Mouse (Mus musculus) limb, embryonic 13.5 days (tissue): ENCODE results near the gene 9130023H24Rik. TPM values are rescaled to one million over a fixed set of nuclear protein-coding genes. Genes with fewer than 3 reads are reported as not detected.

Experiments
- ATAC-seq: fragments of 200-750 bp; cut with Nextera tagmentation; 2 replicates; pipeline ENCODE4 v1.8.0; 2017; ENCODE audit warnings: low read depth, moderate number of reproducible peaks, moderate TSS enrichment; ENCODE audit not compliant: low FRiP score
- H3K27ac ChIP-seq: fragments of 300-500 bp; sonication (generic); 2 replicates; pipeline ENCODE4 v1.5.1; 2015; ENCODE audit warnings: inconsistent platforms, mild to moderate bottlenecking, moderate library complexity
- H3K27me3 ChIP-seq: fragments of 300-500 bp; sonication (generic); 2 replicates; pipeline ENCODE4 v1.6.1; 2015; ENCODE audit warnings: mild to moderate bottlenecking, inconsistent platforms
- H3K36me3 ChIP-seq: fragments of 300-500 bp; sonication (generic); 2 replicates; pipeline ENCODE4 v1.6.1; 2015; ENCODE audit warnings: inconsistent platforms, mild to moderate bottlenecking, moderate library complexity
- H3K4me1 ChIP-seq: fragments of 300-500 bp; sonication (generic); 2 replicates; pipeline ENCODE4 v1.6.1; 2015; ENCODE audit warnings: inconsistent platforms
- H3K4me2 ChIP-seq: fragments of 300-500 bp; sonication (generic); replicated peaks from 2 replicates; pipeline ENCODE4 v1.6.1; 2015; ENCODE audit warnings: inconsistent platforms, mild to moderate bottlenecking, moderate library complexity
- H3K4me3 ChIP-seq: fragments of 300-500 bp; sonication (generic); 2 replicates; pipeline ENCODE4 v1.5.1; 2015; ENCODE audit warnings: moderate library complexity, mild to moderate bottlenecking, inconsistent platforms
- H3K9ac ChIP-seq: fragments of 300-500 bp; sonication (generic); 2 replicates; pipeline ENCODE4 v1.6.1; 2015; ENCODE audit warnings: mild to moderate bottlenecking, inconsistent platforms
- H3K9me3 ChIP-seq: fragments of 300-500 bp; sonication (generic); 2 replicates; pipeline ENCODE4 v1.6.1; 2016; ENCODE audit warnings: inconsistent platforms
- WGBS: fragments of 180-500 bp; shearing (Covaris S2); methylation state at CpG from one replicate; pipeline ENCODE4 v1.1.7; 2015; 5-methylcytosine and 5-hydroxymethylcytosine counted together
- polyA plus RNA-seq: library from polyadenylated mRNA; unstranded; fragments of >200 nt; fragmentation: Nextera tagmentation; extraction: Ambion mirVana; gene quantifications from 2 replicates; pipeline ENCODE4 v1.2.1, GENCODE M21; 2015

Gene 9130023H24Rik
- polyA plus RNA-seq, 1 experiment from 2014 or later: 9.2 TPM

- no peaks in the 10 kb centered on the region for H3K9me3 ChIP-seq
- no peaks in the 10 kb centered on the region for H3K27me3 ChIP-seq
- H3K9ac ChIP-seq: no peak overlapping the region
- H3K27ac ChIP-seq: no peak overlapping the region
- H3K4me3 ChIP-seq: no peak overlapping the region
- no peak overlapping the region for H3K4me2 ChIP-seq
- 81% methylated on average over 18 of the region's 18 CpGs for WGBS
- peaks cover 29% of the 10 kb centered on the region for H3K4me1 ChIP-seq
- ATAC-seq: no peak
- peaks cover 57% of the 10 kb centered on the region for H3K36me3 ChIP-seq
These were observed 6.7 kb upstream of the 9130023H24Rik start for GRCm38 (mm10) chr7:128244410-128245025.

- Histone ChIP-seq H3K36me3 (peaks cover 53% of the 10 kb centered on the region), H3K27ac (no peak overlapping the region)
- WGBS: 72% methylated on average over 10 of the region's 10 CpGs
These were observed 6.1 kb upstream of the 9130023H24Rik start for GRCm38 (mm10) chr7:128243921-128244320.

GRCm38 (mm10) chr7:128242331-128242730 lies 4.5 kb upstream of the 9130023H24Rik start:
- no peak for ATAC-seq

More at GRCm38 (mm10) chr7:128243921-128244320, 6.1 kb upstream of the 9130023H24Rik start:
- Histone ChIP-seq H3K9me3 (no peaks in the 10 kb centered on the region), H3K27me3 (no peaks in the 10 kb centered on the region), H3K4me3 (no peak overlapping the region), H3K9ac (no peak overlapping the region), H3K4me2 (no peak overlapping the region), H3K4me1 (peaks cover 35% of the 10 kb centered on the region)
- ATAC-seq: no peak

GRCm38 (mm10) chr7:128240131-128240784 lies 2.4 kb upstream of the 9130023H24Rik start:
- H3K9ac ChIP-seq: peak overlapping the region; percentile 51
- H3K4me1 ChIP-seq: peaks cover 19% of the 10 kb centered on the region
- H3K4me3 ChIP-seq: no peak overlapping the region
- WGBS: 93% methylated on average over 27 of the region's 27 CpGs
- ATAC-seq: no peak
- peaks cover 55% of the 10 kb centered on the region for H3K36me3 ChIP-seq
- no peak overlapping the region for H3K27ac ChIP-seq
- H3K27me3 ChIP-seq: no peaks in the 10 kb centered on the region
- H3K9me3 ChIP-seq: no peaks in the 10 kb centered on the region
- no peak overlapping the region; the same call in 1 of the 2 replicates for H3K4me2 ChIP-seq

More at GRCm38 (mm10) chr7:128242331-128242730, 4.5 kb upstream of the 9130023H24Rik start:
- Histone ChIP-seq H3K9me3 (no peaks in the 10 kb centered on the region), H3K36me3 (peaks cover 53% of the 10 kb centered on the region), H3K4me2 (no peak overlapping the region), H3K27me3 (no peaks in the 10 kb centered on the region), H3K9ac (no peak overlapping the region), H3K4me3 (no peak overlapping the region), H3K4me1 (peaks cover 26% of the 10 kb centered on the region), H3K27ac (no peak overlapping the region)
- 96% methylated on average over 16 of the region's 16 CpGs for WGBS

- H3K9ac ChIP-seq: peak overlapping the region; percentile 61
- peak overlapping the region; percentile 85; the same call in 1 of the 2 replicates for H3K27ac ChIP-seq
- H3K27me3 ChIP-seq: no peaks in the 10 kb centered on the region
- H3K9me3 ChIP-seq: no peaks in the 10 kb centered on the region
- H3K4me3 ChIP-seq: peak overlapping the region; percentile 75
- ATAC-seq: no peak
- peaks cover 42% of the 10 kb centered on the region for H3K36me3 ChIP-seq
- WGBS: 24% methylated on average over 4 of the region's 4 CpGs
- peak overlapping the region; percentile 78 for H3K4me2 ChIP-seq
- H3K4me1 ChIP-seq: peaks cover 19% of the 10 kb centered on the region
These were observed 1.2 kb upstream of the 9130023H24Rik start for GRCm38 (mm10) chr7:128238991-128239390.

- Histone ChIP-seq H3K9me3 (no peaks in the 10 kb centered on the region), H3K36me3 (peaks cover 32% of the 10 kb centered on the region), H3K4me1 (peaks cover 27% of the 10 kb centered on the region), H3K27me3 (no peaks in the 10 kb centered on the region), H3K4me2 (peak overlapping the region; percentile 78), H3K4me3 (peak overlapping the region; percentile 75), H3K27ac (peak overlapping the region; percentile 95), H3K9ac (peak overlapping the region; percentile 82)
- WGBS: under 1% methylated on average over 25 of the region's 25 CpGs
- ATAC-seq: no peak
These were observed 271 bp downstream of the 9130023H24Rik start for GRCm38 (mm10) chr7:128237593-128237926.

- WGBS: 26% methylated on average over 37 of the region's 37 CpGs
- ATAC-seq: 0 out of 2 replicates have a peak, but pooled peaks have one; percentile 12
- H3K4me2 ChIP-seq: peak within 1 kb of the TSS; percentile 78
These were observed 807 bp downstream of the 9130023H24Rik start, which contains the start of gene Armc5 for GRCm38 (mm10) chr7:128236856-128237592. Gene Armc5 (plus strand): TSS chr7:128237342.

GRCm38 (mm10) chr7:128236426-128236825 lies 1.4 kb downstream of the 9130023H24Rik start:
- no peaks in the 10 kb centered on the region for H3K9me3 ChIP-seq
- ATAC-seq: no peak
- peak overlapping the region; percentile 75; the same call in 1 of the 2 replicates for H3K4me3 ChIP-seq
- H3K4me2 ChIP-seq: no peak overlapping the region; the same call in 1 of the 2 replicates
- H3K9ac ChIP-seq: no peak overlapping the region
- H3K27ac ChIP-seq: no peak overlapping the region
- WGBS: 94% methylated on average over 13 of the region's 13 CpGs
- H3K36me3 ChIP-seq: peaks cover 21% of the 10 kb centered on the region
- H3K27me3 ChIP-seq: no peaks in the 10 kb centered on the region
- peaks cover 30% of the 10 kb centered on the region for H3K4me1 ChIP-seq

More at GRCm38 (mm10) chr7:128236856-128237592, 807 bp downstream of the 9130023H24Rik start, which contains the start of gene Armc5:
- peak within 1 kb of the TSS; percentile 82 for H3K9ac ChIP-seq
- H3K4me1 ChIP-seq: peaks cover 30% of the 10 kb centered on the region
- H3K27me3 ChIP-seq: no peaks in the 10 kb centered on the region
- H3K27ac ChIP-seq: peak within 1 kb of the TSS; percentile 95
- H3K36me3 ChIP-seq: peaks cover 26% of the 10 kb centered on the region
- H3K9me3 ChIP-seq: no peaks in the 10 kb centered on the region
- H3K4me3 ChIP-seq: peak within 1 kb of the TSS; percentile 75

GRCm38 (mm10) chr7:128235481-128235880 lies 2.4 kb downstream of the 9130023H24Rik start:
- Histone ChIP-seq H3K4me3 (no peak overlapping the region), H3K4me2 (no peak overlapping the region), H3K27me3 (no peaks in the 10 kb centered on the region), H3K9me3 (no peaks in the 10 kb centered on the region), H3K27ac (no peak overlapping the region), H3K4me1 (peaks cover 29% of the 10 kb centered on the region), H3K9ac (no peak overlapping the region), H3K36me3 (peaks cover 11% of the 10 kb centered on the region)
- no peak for ATAC-seq
- WGBS: 93% methylated on average over 1 of the region's 1 CpGs

GRCm38 (mm10) chr7:128234796-128235195 lies 3.0 kb downstream of the 9130023H24Rik start:
- WGBS: 83% methylated on average over 2 of the region's 2 CpGs
- Histone ChIP-seq H3K9ac (no peak overlapping the region), H3K4me1 (peaks cover 27% of the 10 kb centered on the region), H3K27ac (no peak overlapping the region), H3K4me2 (no peak overlapping the region), H3K9me3 (no peaks in the 10 kb centered on the region), H3K4me3 (no peak overlapping the region), H3K27me3 (no peaks in the 10 kb centered on the region), H3K36me3 (peaks cover 4% of the 10 kb centered on the region)
- no peak for ATAC-seq

GRCm38 (mm10) chr7:128231741-128232140 lies 6.1 kb downstream of the 9130023H24Rik start:
- Histone ChIP-seq H3K4me3 (no peak overlapping the region), H3K27ac (no peak overlapping the region), H3K9me3 (no peaks in the 10 kb centered on the region), H3K9ac (no peak overlapping the region), H3K4me2 (no peak overlapping the region), H3K36me3 (peaks cover 4% of the 10 kb centered on the region), H3K27me3 (no peaks in the 10 kb centered on the region), H3K4me1 (peaks cover 14% of the 10 kb centered on the region)
- ATAC-seq: no peak
- 40% methylated on average over 8 of the region's 8 CpGs for WGBS

- WGBS: 91% methylated on average over 3 of the region's 3 CpGs
- Histone ChIP-seq H3K27ac (no peak overlapping the region), H3K4me1 (no peaks in the 10 kb centered on the region), H3K9ac (no peak overlapping the region), H3K4me2 (no peak overlapping the region), H3K36me3 (no peaks in the 10 kb centered on the region), H3K4me3 (no peak overlapping the region), H3K9me3 (no peaks in the 10 kb centered on the region), H3K27me3 (no peaks in the 10 kb centered on the region)
- ATAC-seq: no peak
These were observed 16.9 kb downstream of the 9130023H24Rik start for GRCm38 (mm10) chr7:128220936-128221335.
